Mouse (Mus musculus) right cerebral cortex, postnatal 36 days (tissue): ENCODE measurements at regions not wholly inside any gene's neighbourhood (a gene's known extent, or its start where the extent isn't known, plus 50 kb on each side); places are given as distances from the start of the nearest gene placed in this dataset.

Source experiments
- DNase-seq, 2 experiments: peaks; one replicate each; pipeline ENCODE4 v3.0.0; 2022; ENCODE audit warnings: low spot score in 2 of 2, mixed read lengths in 1 of 2

DNA sequence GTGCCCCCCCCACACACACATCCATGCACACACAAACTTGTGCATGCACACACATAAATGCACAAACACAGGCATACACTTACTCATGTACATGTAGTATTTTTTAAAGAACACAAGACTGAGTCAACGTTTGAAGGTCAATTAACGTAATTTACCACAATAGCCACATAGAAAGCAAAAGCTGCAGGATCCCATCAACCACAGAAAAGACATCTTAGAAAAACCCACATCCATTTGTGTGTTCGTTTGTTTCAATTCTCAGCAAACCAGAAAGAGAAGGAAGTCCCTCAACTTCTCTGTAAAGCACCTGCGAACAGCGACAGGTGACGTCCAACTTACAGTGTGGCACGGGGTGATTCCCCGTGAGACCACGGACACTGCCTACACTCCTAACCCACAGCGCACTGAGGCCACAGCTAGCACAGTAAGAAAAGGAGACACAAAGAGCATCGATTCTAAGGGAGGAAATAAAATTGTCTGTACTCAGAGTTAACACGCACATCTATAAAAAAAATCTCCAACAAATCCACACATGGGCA is 53.8 kb downstream of the Dio3 start:
- no peak for DNase-seq

DNA sequence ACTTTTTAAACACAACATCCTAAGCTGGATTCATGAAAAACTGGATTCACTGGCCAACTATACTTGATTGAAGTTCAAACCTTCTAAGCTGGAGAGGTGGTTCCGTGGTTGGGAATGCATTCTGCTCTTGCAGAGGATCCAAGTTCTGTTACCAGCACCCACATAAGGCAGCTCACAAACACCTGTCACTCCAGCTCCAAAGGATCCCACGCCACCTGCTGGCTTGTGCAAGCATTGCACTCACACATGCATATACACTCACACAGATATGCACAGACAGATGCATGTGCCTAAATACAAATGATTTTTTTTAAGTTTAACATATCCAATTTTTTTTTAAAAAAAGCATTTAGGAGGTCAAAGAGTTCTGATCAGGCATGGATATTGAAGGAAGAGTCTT is 55.7 kb downstream of the Dio3 start:
- DNase-seq: no peak

DNA sequence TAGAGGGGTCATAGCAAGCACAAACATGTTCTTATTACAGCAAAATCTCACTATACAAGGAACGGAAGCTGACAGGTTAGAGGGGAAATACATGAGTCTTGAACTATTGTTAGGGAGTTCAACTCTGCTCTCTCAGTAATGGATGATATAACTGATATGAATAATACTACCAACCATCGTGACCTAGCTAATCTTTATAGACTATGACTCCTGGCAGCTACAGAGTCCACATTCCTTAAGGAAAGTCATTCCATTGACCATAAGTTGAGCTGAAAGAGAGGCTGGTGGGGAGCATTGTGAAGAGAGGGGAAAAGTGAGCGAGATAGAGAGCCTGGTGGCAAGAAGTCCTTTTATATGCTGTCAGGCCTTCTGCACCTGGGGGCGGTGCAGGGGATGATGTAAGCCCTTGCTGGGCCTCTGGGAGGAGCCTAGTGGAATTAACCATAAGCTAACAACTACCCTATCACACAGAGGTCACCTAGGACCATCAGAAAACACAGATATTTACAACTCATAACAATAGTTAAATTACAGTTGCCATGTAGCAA is 65.5 kb downstream of the Dio3 start:
- no peak for DNase-seq

DNA sequence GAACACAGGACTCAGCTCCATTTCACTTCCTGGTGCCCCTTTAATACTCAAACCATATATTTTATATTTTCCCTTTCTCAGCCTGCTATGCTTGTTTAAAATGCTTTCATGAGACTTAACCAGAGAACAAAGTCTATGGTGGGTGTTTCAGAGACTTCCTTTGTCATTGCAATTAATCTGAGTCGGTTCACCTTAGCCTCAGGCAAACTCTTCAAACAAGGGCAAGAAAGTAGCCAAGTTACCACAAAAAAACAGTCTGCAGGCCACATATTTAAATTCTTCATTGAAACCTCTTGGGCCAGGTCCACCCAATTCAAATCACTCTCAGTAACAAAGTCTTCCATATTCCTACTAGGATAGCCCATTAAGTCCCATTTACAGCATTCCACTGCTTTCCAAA is 70.8 kb downstream of the Dio3 start:
- no peak for DNase-seq

DNA sequence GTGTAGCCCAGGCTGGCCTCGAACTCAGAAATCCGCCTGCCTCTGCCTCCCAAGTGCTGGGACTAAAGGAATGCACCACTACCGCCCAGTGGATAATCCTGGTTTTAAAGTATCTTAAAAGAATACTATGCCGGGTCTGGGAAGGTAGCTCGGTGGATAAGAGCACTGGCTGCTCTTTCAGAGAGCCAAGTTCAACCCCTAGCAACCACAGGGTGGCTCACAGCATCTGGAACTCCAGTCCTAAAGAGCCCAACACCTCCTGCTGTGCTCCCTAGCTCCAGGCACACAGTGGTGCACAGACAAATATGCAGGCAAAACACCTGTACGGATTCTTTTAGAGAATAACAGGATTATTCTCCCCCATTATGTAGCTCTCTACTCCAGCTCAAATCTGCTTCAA is 77.0 kb downstream of the Dio3 start:
- DNase-seq: no peak

DNA sequence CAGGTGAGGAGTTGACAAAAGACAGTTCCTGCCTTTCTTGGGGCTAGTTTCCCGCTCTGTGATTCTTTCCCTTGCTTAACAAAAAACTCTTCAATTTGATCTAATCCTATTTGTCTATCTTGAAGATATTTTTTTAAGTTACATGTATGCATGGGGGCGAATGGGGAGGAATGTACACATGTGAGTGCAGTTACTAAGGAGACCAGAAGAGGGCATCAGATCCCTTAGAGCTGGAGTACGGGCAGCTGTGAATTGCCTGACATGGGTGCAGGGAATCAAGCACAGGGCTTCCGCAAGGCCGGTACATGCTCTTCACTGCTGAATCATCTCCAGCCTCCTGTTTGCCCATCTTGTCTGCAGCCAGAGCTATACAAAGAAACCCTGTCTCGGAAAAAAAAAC is 79.8 kb upstream of the Ppp2r5c start:
- no peak for DNase-seq

DNA sequence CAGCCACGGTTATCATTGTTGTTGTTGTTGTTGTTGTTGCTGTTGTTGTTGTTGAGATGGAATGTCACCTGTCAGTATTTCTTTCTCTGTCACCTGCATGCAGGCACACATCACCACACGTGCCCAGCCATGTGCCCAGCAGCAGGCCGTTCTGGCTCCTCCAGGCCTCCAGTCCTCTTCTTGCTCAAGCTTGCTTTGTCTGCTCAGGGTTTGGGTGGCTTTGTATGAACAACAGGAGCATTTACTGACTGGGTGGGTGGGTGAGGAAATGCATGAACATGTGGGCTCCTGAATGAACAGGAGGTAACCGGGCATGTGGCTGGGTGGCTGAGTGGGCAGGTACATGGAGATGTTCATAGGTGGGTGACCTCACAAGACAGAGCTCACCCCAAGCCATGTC is 79.1 kb upstream of the Ppp2r5c start:
- no peak for DNase-seq

DNA sequence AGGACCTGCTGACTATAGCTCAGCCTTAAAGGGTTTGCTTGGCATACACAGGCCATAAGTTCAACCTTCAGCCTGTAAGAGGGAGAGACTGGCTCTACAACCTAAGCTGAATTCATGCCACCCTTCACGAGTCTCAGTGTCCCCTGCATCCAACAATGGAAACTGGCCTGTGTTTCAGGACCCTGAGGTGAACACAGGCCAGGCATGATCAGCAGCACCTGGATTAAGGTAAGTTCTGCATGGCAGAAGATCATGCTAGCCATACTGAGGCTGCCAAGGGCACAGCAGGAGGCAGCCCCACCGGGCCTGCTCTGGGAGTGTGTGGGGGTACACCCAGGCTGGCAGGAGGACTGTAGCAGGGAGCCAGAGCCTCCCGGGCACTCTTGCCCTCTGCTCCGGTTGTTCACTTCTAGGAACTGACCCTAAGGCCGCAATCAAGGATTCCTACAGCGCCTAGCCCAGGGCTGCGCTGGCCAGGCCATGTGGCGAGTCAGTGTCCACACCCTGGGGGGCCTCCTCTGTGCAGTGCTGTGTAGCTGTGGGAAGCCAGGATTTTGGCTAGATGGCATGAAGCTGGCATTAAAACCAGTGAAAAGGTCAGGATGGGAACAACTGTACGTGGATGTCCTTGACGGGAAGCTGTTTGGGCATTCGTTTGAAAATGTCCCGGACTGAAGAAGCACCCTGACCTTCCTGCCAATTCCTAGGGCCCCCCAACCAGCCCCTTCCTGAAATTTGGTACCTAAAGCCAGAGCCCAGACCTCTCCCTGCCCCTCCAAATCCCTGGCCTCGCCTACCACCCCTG is 74.8 kb upstream of the Ppp2r5c start:
- DNase-seq: no peak

DNA sequence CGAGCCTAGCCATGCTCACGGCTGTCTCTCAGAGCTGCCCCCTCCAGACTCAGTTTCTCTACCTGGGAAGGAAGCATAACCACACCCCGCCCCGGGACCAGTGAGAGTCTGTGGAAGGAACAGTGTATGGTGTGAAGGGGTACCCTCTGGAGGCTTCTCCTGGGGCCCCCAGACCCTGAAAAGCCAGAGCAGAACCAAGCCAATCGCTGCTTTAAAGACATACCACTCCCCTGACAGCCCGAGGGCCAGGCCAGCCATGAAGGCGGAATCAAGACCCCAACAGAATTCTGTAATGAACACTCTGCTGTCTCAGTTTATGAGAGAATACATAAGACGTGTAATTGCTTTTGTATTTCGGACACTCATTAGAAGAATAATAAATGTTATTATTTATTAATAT is 73.9 kb upstream of the Ppp2r5c start:
- DNase-seq: no peak

DNA sequence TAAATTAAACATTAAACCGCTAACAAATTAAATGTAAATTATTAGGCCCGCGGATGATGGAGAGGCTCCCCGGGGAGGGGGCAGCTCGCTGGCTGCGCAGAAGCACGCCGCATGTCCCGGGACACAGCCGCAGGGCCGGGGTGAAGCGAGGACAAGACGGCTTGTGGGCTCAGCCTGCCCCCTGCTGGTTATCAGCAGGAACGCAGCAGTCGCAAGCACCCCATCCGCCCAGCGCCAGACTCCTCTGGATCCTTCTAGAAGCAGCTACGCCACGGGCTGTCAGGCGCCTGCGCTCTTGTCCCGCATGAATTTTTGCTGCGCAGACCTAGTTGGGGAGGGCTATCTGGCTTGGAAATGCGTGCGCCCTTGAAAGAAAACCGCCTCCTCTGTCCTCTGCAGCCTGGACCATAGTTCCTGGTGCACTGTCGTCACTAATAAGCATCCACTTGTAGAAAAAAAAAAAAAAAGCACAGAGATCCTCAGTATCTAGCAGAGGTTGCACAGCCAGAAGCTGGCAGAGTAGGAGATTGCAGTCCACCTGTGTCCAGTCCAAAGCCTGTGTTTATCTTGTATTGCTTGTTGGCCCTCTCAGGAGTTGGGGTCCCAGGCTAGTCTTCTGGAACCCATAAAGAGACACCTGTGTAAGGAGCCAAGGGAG is 73.4 kb upstream of the Ppp2r5c start:
- peak; percentile 72 to 74 for DNase-seq

DNA sequence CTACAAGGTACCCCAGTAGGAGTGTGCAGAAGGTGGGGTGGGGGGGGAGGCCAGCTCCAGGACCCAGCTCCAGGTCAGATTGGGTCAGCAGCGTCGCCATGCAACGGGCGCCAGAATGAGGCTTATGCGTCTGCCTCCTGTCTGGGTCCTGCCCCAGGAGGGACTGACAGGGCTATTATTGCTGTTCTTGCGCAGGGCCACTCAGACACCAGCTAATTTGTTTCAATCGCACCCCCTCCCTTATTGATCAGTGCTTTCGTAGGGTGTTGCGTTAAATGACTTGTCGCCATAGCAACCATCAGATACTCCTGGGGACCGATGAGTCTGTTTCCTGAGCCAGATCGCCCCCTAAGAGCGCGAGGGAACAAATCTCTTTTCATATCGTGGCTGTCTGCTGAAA is 71.8 kb upstream of the Ppp2r5c start:
- no peak for DNase-seq

DNA sequence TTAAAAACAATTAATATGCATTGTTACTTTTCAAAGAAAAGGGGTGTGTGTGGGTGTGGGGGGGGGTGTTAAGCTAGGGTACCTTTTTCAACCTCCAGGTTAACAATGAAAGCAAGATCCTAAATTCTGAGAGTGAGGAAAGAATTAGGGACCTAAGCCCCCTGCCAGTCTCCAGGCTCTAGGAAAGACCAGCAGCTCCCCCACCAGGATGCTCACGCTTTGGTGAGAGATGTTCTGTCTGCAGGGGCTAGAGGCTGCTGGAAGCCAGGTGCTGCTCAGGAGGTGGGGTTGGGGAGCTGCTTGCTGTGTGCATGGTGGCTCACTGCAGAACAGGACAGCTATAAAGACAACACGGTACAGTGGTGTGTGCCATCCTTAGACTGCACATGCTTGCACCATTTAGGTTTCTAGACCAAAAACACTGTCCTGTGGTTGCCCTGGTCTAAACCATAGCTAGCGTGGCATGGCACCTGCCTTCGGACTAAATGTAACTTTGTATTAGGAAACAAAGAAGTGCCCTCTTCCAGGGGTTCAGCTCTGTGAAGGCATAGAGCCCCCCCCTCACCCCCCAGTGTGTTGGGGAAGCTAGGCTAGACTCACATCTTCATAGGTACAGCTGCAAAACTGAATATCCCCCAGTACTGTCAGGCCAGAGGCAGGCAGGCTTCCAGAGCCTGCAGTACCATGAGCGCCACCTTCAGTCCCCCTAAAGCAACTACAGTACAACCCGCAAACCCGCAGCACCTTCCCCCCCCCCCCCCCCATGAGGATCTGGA is 70.7 kb upstream of the Ppp2r5c start:
- no peak for DNase-seq

DNA sequence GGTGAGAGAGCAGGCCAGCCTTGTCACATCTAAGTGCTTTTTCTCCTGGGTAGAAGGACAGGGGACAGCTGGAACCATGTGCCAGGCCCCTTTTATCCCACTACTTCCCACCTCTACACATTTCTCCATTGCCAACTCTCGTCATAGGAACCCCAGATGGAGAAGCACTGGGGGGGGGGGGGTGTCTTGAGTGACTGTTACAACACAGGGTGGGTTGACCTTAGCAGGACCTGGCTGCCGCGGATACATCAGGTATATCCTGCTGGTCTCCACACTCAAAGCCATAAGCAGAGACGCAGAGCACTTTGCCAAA is 70.1 kb upstream of the Ppp2r5c start:
- no peak for DNase-seq

DNA sequence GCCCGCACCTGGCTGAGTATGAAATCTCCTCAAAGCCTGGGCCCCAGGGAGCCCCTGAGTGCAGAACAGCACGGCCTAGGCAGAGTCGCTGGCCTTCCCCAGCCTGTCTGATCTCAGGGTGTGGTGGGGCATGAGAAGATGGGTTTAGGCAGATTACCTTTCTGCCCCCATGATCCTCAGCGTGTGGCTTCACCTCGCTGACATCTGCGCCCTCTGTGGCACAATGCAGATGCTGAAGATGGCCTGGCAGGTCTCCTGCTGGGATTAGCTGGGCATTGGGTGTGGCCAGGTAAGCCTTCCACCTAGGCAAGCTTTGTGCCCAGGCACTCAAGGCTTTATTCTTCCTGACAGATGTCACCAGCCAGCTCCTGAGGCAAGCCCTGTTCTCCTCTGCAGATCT is 69.6 kb upstream of the Ppp2r5c start:
- no peak for DNase-seq

DNA sequence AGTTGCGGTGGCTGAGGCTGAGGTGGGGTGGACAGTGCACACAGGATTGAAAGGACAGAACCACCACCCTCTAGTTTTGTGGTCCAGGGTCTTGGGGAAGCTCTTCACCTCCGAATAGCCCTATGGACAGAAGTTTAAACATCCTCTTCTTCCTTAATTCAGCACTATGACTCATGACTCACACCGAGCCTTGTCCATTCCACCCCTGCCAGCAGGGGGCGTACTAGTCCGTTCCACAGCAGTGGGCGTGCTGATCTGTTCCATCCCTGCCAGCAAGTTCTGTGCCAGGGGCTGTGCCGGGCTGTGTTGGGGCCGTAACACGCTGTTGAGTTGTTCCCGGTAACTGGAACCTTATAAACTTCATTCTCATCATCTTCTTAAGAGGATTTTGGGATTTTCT is 69.2 kb upstream of the Ppp2r5c start:
- DNase-seq: peak in 1 of 2 experiments; percentile 29

DNA sequence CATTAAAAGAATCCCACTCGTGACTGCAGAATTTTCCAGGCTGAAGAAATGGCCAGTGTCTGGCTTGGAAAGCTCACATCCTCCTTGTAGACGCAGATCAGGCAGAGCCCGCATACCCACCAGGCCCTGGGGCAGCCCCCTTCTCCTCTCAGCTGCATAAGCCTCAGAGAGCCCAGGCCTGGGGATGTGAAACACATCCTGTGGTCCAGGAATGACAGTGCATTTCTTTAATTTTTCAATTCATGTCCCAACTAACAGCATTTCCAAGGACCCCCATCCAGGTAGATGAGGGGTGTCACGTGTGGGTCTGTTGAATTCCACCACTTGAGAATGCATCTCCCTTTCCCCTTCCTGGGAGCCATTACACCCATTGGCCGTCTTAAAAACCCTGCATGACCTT is 68.6 kb upstream of the Ppp2r5c start:
- DNase-seq: no peak

DNA sequence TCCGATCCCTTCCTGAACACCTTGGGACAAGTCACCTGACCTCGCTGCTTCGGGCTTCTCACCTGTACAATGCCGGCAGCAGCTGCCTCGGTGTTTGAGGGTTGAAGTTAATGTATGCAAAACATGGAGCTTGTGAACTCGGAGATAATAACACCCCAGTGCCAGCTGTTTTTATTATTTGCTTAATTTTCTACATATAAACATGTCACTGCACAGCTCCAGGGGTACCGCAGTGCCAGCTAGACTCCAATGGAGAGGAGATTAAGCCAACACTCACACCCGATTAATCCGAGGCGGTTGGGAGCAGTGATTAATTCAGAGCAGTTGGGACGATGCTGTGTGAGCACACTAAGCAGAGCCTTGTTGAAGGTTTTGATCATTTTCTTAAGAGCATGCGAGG is 67.2 kb upstream of the Ppp2r5c start:
- no peak for DNase-seq

DNA sequence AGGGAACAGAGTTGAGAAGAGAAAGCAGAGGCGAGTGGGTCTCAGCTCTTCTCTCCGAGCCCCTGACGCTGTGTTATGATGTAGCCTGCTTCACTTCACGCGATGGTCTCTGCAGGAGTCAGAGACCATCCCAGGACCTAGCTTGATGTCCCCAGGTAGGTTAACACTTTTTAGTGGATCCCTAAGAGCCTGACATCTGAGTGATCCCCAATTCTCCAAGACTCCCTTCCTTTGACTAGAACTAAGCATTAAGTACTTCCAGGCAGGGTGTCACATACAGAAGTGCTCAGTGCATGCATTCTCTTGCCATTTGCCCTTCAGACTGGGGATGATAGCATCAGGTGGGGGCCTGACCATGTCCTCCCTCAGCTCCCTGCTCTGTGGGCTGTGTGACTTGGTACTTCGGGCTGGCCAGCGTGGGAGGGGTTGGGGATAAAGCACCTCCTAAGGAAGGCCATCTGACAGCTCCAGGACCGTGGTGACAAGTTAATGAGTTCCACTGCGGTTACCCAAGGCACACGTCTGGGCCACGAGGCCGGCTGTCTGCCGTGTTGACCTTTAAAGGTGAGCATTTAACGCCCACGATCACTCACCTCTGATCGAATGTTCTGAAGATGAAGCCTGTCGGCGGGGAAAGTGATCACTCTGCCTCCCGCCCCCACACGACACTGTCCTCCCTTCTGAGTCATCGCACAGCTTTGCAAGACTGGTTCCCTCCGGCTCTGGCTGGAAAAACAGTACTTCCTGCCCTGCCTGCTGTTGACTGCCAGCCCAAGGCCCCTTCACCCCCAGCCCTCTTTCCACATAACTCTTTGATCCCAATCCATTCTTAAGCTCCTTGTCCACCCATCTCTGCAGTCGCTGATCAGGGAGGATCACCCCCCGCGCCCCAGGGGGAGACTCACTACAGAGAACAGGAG is 65.8 kb upstream of the Ppp2r5c start:
- peak in 1 of 2 experiments; percentile 23 for DNase-seq

DNA sequence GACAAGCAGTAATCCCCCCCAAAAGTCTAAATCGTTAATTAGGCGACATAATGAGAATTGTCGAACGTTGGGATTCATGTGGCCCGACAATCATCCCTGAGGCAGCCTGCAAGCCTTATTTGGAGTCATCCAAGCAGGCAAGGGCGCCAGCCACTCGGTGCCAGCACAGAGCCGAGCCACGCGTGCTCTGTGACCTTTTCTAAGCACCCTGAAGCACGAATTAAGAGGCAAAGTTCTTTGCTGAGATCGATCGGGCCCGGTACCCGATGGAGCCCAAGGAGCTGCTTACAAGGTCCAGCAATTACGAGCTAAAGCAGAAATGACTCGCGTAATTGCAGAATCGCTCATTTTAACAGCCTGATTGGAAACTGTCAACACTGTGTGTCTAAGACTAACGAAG is 61.9 kb upstream of the Ppp2r5c start:
- no peak for DNase-seq

DNA sequence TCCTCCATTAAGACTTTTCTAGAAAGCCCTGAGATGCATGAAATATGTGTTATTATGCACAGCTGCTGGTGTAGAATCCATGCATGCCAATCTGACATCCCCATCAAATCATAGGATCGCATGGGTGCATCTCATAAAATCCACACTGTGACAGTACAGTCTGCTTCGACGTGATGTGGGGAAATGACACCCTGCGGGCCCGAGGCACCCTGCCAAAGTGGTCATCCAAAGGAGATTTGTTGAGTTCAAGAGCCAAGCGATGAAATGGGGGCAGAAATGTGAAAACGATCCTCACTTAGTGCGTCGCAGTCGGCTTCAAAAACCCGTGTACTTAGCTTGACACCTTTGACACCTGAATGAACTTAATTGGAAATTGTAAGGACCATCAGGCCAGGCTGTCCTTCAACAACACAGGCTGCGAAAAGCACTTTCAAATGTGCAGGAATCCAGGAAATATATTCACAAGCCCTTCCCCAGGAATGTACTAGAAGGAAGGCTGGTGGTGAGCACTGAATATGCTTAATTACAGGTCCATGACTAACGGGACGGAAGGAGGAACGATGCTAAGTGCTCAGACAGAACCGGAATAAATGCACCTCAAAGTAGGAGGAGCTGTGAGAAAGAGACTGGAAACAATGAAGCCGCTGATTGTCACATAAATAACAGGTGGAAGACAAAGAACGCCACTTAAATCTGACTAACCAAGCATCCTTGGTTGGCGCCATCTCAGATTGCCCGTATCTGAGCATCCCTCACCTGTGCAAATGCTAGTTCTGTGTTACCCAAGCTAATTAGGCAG is 60.9 kb upstream of the Ppp2r5c start:
- DNase-seq: no peak

DNA sequence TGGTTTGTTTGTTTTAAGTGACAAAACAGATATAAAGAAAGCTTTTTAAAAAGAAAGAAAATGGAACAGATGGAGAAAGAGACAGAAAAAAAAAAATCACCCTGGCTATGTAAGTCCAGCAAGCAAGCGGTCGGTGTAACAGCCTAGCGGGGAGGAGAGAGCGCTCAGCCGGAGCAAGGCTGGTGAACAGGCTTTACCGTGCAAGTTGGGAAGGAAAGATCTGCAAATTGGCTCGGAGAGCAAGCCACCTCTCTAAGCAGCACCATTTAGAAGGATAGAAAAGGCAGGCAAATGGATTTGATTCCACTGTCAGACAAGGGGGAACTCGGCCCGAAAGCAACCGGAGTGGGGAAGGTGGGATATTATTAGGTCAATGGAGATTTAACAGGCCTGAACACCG is 59.9 kb upstream of the Ppp2r5c start:
- no peak for DNase-seq
